ENCODE assay signal across 19 mouse cellular contexts in genomic region chr9:102747902-102748301, GRCm38 (mm10). TPM values are rescaled to one million over a fixed set of nuclear protein-coding genes. Genes with fewer than 3 reads are reported as not detected.
DNase-seq lines count a peak whose midpoint lies in the region; ATAC-seq and TF ChIP-seq lines count a peak whose summit lies in the region.
"Had no signal": no experiment of that assay in that cellular context is flagged by ENCODE, and none has a peak within 500 bp of the region (broad histone marks: within the 10 kb centered on the region; RNA-seq: fewer than 3 reads in every experiment).

No protein-coding gene starts in this region.

- no peak for TF ChIP-seq CTCF in kidney, postnatal 0 days (IDR thresholded peaks at IDR 0.05; ENCODE audit: low read depth)

- peak overlapping the region; percentile 69; the same call in 1 of the 2 replicates for H3K27ac ChIP-seq in kidney, postnatal 0 days
- peak overlapping the region; percentile 78 for H3K27ac ChIP-seq in intestine, embryonic 15.5 days
- no peak overlapping the region for H3K27ac ChIP-seq in hindbrain, embryonic 16.5 days (ENCODE audit: low read depth, low read length)
- H3K27ac ChIP-seq: hindbrain, embryonic 15.5 days; liver, embryonic 14.5 days; neural tube, embryonic 15.5 days had no signal

- WGBS in kidney, postnatal 0 days = 44% methylated on average over 5 of the region's 5 CpGs
- WGBS in intestine, embryonic 15.5 days = 23% methylated on average over 5 of the region's 5 CpGs
- WGBS in hindbrain, embryonic 16.5 days = 38% methylated on average over 5 of the region's 5 CpGs

- no peak overlapping the region for H3K4me3 ChIP-seq in kidney, postnatal 0 days (replicated peaks; ENCODE audit: low read depth, low read length)
- no peak overlapping the region for H3K4me3 ChIP-seq in intestine, embryonic 15.5 days (replicated peaks)
- no peak overlapping the region for H3K4me3 ChIP-seq in hindbrain, embryonic 16.5 days (ENCODE audit: low read length)
- H3K4me3 ChIP-seq: hindbrain, embryonic 15.5 days; neural tube, embryonic 15.5 days had no signal

- H3K9me3 ChIP-seq in kidney, postnatal 0 days (replicated peaks; ENCODE audit: low read length) = no peaks in the 10 kb centered on the region
- no peaks in the 10 kb centered on the region for H3K9me3 ChIP-seq in intestine, embryonic 15.5 days
- no peaks in the 10 kb centered on the region for H3K9me3 ChIP-seq in hindbrain, embryonic 16.5 days (ENCODE audit: control insufficient read depth, low read length)
- H3K9me3 ChIP-seq: hindbrain, embryonic 15.5 days; neural tube, embryonic 15.5 days had no signal

- H3K36me3 ChIP-seq in kidney, postnatal 0 days (ENCODE audit: insufficient read depth, low read length) = no peaks in the 10 kb centered on the region
- H3K36me3 ChIP-seq in intestine, embryonic 15.5 days = no peaks in the 10 kb centered on the region
- no peaks in the 10 kb centered on the region for H3K36me3 ChIP-seq in hindbrain, embryonic 16.5 days (ENCODE audit: control insufficient read depth, insufficient read depth, low read length)
- H3K36me3 ChIP-seq: hindbrain, embryonic 15.5 days; neural tube, embryonic 15.5 days had no signal

- no peaks in the 10 kb centered on the region for H3K27me3 ChIP-seq in kidney, postnatal 0 days (ENCODE audit: insufficient read depth, low read length)
- H3K27me3 ChIP-seq in intestine, embryonic 15.5 days (replicated peaks) = no peaks in the 10 kb centered on the region
- H3K27me3 ChIP-seq in hindbrain, embryonic 16.5 days (replicated peaks; ENCODE audit: control insufficient read depth, insufficient read depth, low read length) = no peaks in the 10 kb centered on the region
- H3K27me3 ChIP-seq: hindbrain, embryonic 15.5 days; neural tube, embryonic 15.5 days had no signal

- DNase-seq in kidney, postnatal 0 days (ENCODE audit: low spot score) = no peak
- no peak for DNase-seq in kidney, adult 8-10 months
- DNase-seq in 3T3-L1 (ENCODE audit: low read depth, low spot score) (peak; percentile 35), adipocyte (ENCODE audit: low spot score) (peak; percentile 44)
- DNase-seq in heart, postnatal 25 days (ENCODE audit: low spot score) = no peak
- no peak for DNase-seq in gastrocnemius, adult 18-20 months (ENCODE audit: low spot score)
- DNase-seq: adrenal gland, postnatal 14 days; cerebellum, postnatal 10 days; heart, postnatal 10 days; layer of hippocampus, postnatal 36 days; thymus, postnatal 36 days had no signal

- intact Hi-C loops in heart, postnatal 25 days (cut with DNase I) = no loop called here

- H3K4me2 ChIP-seq in kidney, postnatal 0 days (ENCODE audit: low read length) = no peak overlapping the region
- no peak overlapping the region for H3K4me2 ChIP-seq in intestine, embryonic 15.5 days (replicated peaks)
- no peak overlapping the region for H3K4me2 ChIP-seq in hindbrain, embryonic 16.5 days (ENCODE audit: low read length)
- H3K4me2 ChIP-seq: hindbrain, embryonic 15.5 days; neural tube, embryonic 15.5 days had no signal

- 0 out of 2 replicates have a peak, but pooled peaks cover 7% of the 10 kb centered on the region for H3K4me1 ChIP-seq in kidney, postnatal 0 days (replicated peaks; ENCODE audit: insufficient read depth, low read length)
- peaks cover 15% of the 10 kb centered on the region; the same call in 1 of the 2 replicates for H3K4me1 ChIP-seq in intestine, embryonic 15.5 days (replicated peaks)
- no peaks in the 10 kb centered on the region for H3K4me1 ChIP-seq in hindbrain, embryonic 16.5 days (ENCODE audit: control insufficient read depth, insufficient read depth, low read depth, low read length)
- H3K4me1 ChIP-seq: hindbrain, embryonic 15.5 days; neural tube, embryonic 15.5 days had no signal

- H3K9ac ChIP-seq in kidney, postnatal 0 days (ENCODE audit: low read depth, low read length) = no peak overlapping the region
- H3K9ac ChIP-seq in intestine, embryonic 15.5 days = no peak overlapping the region
- H3K9ac ChIP-seq in hindbrain, embryonic 16.5 days (ENCODE audit: low read depth, low read length) = no peak overlapping the region
- H3K9ac ChIP-seq: hindbrain, embryonic 15.5 days; liver, embryonic 14.5 days; neural tube, embryonic 15.5 days had no signal

- no peak for ATAC-seq in kidney, postnatal 0 days (replicated peaks; ENCODE audit: low FRiP score, low read depth)
- ATAC-seq in intestine, embryonic 15.5 days = 0 out of 2 replicates have a peak, but pooled peaks have one; percentile 26
- no peak for ATAC-seq in hindbrain, embryonic 16.5 days
- ATAC-seq: CD4-positive, CD25-positive, alpha-beta regulatory T cell, adult 4 months; forebrain, embryonic 14.5 days had no signal

RNA-seq across cellular contexts. Expression of gene Amotl2, which starts 31.4 kb away (rescaled TPM):
- 40.8 and 44.3 TPM in 2 replicates for polyA plus RNA-seq in kidney, postnatal 0 days (2015; fragmentation: Nextera tagmentation; extraction: Ambion mirVana)
- polyA plus RNA-seq in intestine, embryonic 15.5 days (2015; fragmentation: Nextera tagmentation; extraction: Ambion mirVana) = 31.8 and 32.9 TPM in 2 replicates
- 10 to 100 TPM; 56.4 to 59.5 TPM for total RNA-seq in heart, postnatal 25 days (2021)
- polyA plus RNA-seq in hindbrain, embryonic 16.5 days (2015; fragmentation: Nextera tagmentation; extraction: Ambion mirVana) = 40.7 and 47.5 TPM in 2 replicates
- 10 to 100 TPM; 16.8 to 18.2 TPM for total RNA-seq in gastrocnemius, adult 18-20 months (2021)
- total RNA-seq: MEL had no signal
- polyA plus RNA-seq: CD4-positive, CD25-positive, alpha-beta regulatory T cell, adult 4 months had no signal

Comparison
In these comparisons a context has a peak if more than half of its experiments do, and no peak if none do; other contexts are left out.
1. DNase-seq: peak in 3T3-L1 (single experiment) and adipocyte (single experiment); none in kidney, postnatal 0 days (single experiment), kidney, adult 8-10 months (0 of 2), heart, postnatal 25 days (single experiment) and gastrocnemius, adult 18-20 months (single experiment).